Mouse (Mus musculus) hindbrain, embryonic 13.5 days (tissue): ENCODE data around the gene Celf2. TPM values are rescaled to one million over a fixed set of nuclear protein-coding genes. Genes with fewer than 3 reads are reported as not detected.

Experiments used
- ATAC-seq: fragments of 200-750 bp; cut with Nextera tagmentation; 2 replicates; pipeline ENCODE4 v1.8.0; 2017; ENCODE audit warnings: moderate TSS enrichment; ENCODE audit not compliant: low FRiP score
- H3K27ac ChIP-seq: fragments of 300-500 bp; sonication (generic); 2 replicates; pipeline ENCODE4 v1.5.1; 2015; ENCODE audit warnings: inconsistent platforms, mild to moderate bottlenecking, moderate library complexity
- H3K27me3 ChIP-seq: fragments of 300-500 bp; sonication (generic); 2 replicates; pipeline ENCODE4 v1.6.1; 2015; ENCODE audit warnings: mild to moderate bottlenecking, inconsistent platforms
- H3K36me3 ChIP-seq: fragments of 300-500 bp; sonication (generic); 2 replicates; pipeline ENCODE4 v1.6.1; 2015; ENCODE audit warnings: mild to moderate bottlenecking, inconsistent platforms
- H3K4me1 ChIP-seq: fragments of 300-500 bp; sonication (generic); replicated peaks from 2 replicates; pipeline ENCODE4 v1.6.1; 2015; ENCODE audit warnings: inconsistent platforms
- H3K4me2 ChIP-seq: fragments of 300-500 bp; sonication (generic); 2 replicates; pipeline ENCODE4 v1.6.1; 2015; ENCODE audit warnings: inconsistent platforms, mild to moderate bottlenecking, moderate library complexity
- H3K4me3 ChIP-seq: fragments of 300-500 bp; sonication (generic); 2 replicates; pipeline ENCODE4 v1.5.1; 2015; ENCODE audit warnings: mild to moderate bottlenecking, inconsistent platforms
- H3K9ac ChIP-seq: fragments of 300-500 bp; sonication (generic); 2 replicates; pipeline ENCODE4 v1.6.1; 2015; ENCODE audit warnings: mild to moderate bottlenecking, inconsistent platforms
- H3K9me3 ChIP-seq: fragments of 300-500 bp; sonication (generic); 2 replicates; pipeline ENCODE4 v1.6.1; 2016; ENCODE audit warnings: inconsistent platforms
- WGBS: fragments of 180-500 bp; shearing (Covaris S2); methylation state at CpG from one replicate; pipeline ENCODE4 v1.1.7; 2015; 5-methylcytosine and 5-hydroxymethylcytosine counted together
- polyA plus RNA-seq: library from polyadenylated mRNA; unstranded; fragments of >200 nt; fragmentation: Nextera tagmentation; extraction: Ambion mirVana; gene quantifications from 2 replicates; pipeline ENCODE4 v1.2.1, GENCODE M21; 2015

Celf2 gene
- polyA plus RNA-seq, 1 experiment from 2014 or later = 164 TPM

DNA sequence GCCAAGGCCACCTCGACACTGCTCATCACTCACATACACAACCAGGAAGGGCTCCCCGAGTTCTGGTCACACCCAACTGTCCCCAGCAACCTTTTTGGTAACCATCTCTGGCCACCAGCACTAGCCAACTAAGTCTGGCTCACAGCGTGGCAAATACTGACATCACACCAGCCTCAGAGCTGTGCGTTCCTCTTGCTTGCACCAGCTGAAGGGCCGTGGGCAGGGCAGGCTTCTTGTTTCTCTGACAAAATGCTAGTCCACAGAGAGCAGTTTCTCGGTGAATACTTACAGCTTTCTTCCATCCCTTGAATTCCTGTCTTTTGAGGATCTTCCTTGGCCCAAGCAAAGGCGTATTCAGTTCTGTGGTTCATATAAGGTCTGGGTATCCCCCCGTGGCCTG is 565.7 kb downstream of the Celf2 start:
- 0 out of 2 replicates have a peak overlapping the region, but pooled peaks have one; percentile 30 for H3K27ac ChIP-seq
- WGBS = 83% methylated on average over 8 of the region's 8 CpGs
- H3K9ac ChIP-seq = no peak overlapping the region
- H3K27me3 ChIP-seq = no peaks in the 10 kb centered on the region
- peaks cover 18% of the 10 kb centered on the region for H3K4me1 ChIP-seq
- no peaks in the 10 kb centered on the region for H3K9me3 ChIP-seq
- H3K4me3 ChIP-seq = no peak overlapping the region
- H3K4me2 ChIP-seq = no peak overlapping the region
- no peaks in the 10 kb centered on the region for H3K36me3 ChIP-seq
- ATAC-seq = no peak

- no peak overlapping the region for H3K4me2 ChIP-seq
- H3K4me3 ChIP-seq = no peak overlapping the region
- peaks cover 18% of the 10 kb centered on the region for H3K4me1 ChIP-seq
- H3K36me3 ChIP-seq = no peaks in the 10 kb centered on the region
- peak overlapping the region; percentile 30; the same call in 1 of the 2 replicates for H3K27ac ChIP-seq
- H3K27me3 ChIP-seq = no peaks in the 10 kb centered on the region
- H3K9ac ChIP-seq = 0 out of 2 replicates have a peak overlapping the region, but pooled peaks have one; percentile 8
- WGBS = 38% methylated on average over 2 of the region's 2 CpGs
- H3K9me3 ChIP-seq = no peaks in the 10 kb centered on the region
- ATAC-seq = peak; percentile 72
These were observed 566.5 kb downstream of the Celf2 start for GRCm38 (mm10) chr2:6942635-6943390.

- ATAC-seq = no peak
- 91% methylated on average over 2 of the region's 2 CpGs for WGBS
- H3K4me1 ChIP-seq = peaks cover 18% of the 10 kb centered on the region
- no peaks in the 10 kb centered on the region for H3K9me3 ChIP-seq
- H3K4me2 ChIP-seq = no peak overlapping the region
- H3K36me3 ChIP-seq = no peaks in the 10 kb centered on the region
- no peaks in the 10 kb centered on the region for H3K27me3 ChIP-seq
- no peak overlapping the region for H3K4me3 ChIP-seq
- H3K9ac ChIP-seq = no peak overlapping the region
- H3K27ac ChIP-seq = no peak overlapping the region
These were observed 570.2 kb downstream of the Celf2 start for GRCm38 (mm10) chr2:6939143-6939542.

- no peak for ATAC-seq
- Histone ChIP-seq H3K9ac (no peak overlapping the region), H3K4me1 (peaks cover 7% of the 10 kb centered on the region; the same call in 1 of the 2 replicates), H3K36me3 (no peaks in the 10 kb centered on the region), H3K9me3 (no peaks in the 10 kb centered on the region), H3K27me3 (no peaks in the 10 kb centered on the region), H3K4me2 (peak overlapping the region; percentile 8; the same call in 1 of the 2 replicates), H3K27ac (peak overlapping the region; percentile 23; the same call in 1 of the 2 replicates), H3K4me3 (no peak overlapping the region)
- WGBS = 56% methylated on average over 12 of the region's 12 CpGs
These were observed 576.2 kb downstream of the Celf2 start for GRCm38 (mm10) chr2:6933130-6933529.

DNA sequence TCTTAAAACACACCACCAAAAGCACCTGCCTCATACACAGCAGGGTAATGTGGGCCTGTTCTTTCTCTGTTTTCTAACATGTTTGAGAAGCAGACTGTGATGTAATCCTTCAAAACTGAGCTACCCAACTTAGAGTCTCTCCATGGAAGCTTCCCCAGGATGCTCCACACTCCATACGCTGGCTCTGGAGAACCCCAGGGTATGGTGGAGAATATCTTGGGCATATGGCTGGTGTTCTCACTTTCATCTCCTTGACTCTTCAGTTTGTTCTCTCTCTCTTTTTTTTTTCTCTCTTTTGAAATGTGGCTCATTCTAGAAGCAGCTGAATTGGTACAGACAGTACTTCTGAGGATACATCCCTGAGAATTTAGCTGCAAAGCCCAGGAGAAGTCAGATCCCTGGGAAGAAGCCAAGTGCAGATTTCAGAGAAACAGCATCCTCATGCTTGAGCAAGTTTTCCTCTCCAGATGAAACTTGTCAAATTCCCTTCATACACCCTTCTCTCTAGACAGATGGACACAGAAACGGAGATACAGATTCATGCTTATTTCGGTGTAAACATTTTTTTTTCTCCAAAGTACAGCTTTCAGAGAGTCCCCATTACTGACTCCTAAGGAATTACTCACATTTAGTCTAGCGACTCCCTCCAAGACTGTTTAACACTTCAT is 581.5 kb downstream of the Celf2 start:
- Histone ChIP-seq H3K36me3 (no peaks in the 10 kb centered on the region), H3K9ac (no peak overlapping the region), H3K4me1 (no peaks in the 10 kb centered on the region), H3K9me3 (no peaks in the 10 kb centered on the region), H3K27ac (no peak overlapping the region), H3K27me3 (no peaks in the 10 kb centered on the region), H3K4me3 (no peak overlapping the region), H3K4me2 (no peak overlapping the region)
- WGBS = 94% methylated on average over 4 of the region's 4 CpGs
- ATAC-seq = no peak

DNA sequence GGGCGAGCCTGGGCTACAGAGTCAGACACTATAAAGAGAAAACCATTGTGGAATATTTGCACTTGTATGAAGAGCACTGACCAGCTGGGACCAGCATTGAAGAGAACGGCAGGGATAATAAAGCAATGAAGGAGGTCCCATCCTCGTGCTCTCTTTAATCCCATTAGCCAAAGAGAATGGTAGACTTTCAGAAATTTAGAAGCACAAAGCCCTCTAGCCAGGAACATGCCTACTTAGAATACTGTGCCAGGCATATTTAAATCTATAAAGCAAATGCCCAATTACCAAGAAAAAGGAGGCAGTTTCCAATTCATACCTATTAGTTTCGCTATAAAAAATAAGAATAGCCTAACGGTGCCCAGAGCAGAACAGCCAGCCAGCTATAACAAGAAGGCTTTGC is 583.9 kb downstream of the Celf2 start:
- no peak overlapping the region for H3K9ac ChIP-seq
- no peaks in the 10 kb centered on the region for H3K9me3 ChIP-seq
- H3K27me3 ChIP-seq = no peaks in the 10 kb centered on the region
- H3K4me3 ChIP-seq = no peak overlapping the region
- H3K4me2 ChIP-seq = no peak overlapping the region
- H3K4me1 ChIP-seq = no peaks in the 10 kb centered on the region
- H3K36me3 ChIP-seq = no peaks in the 10 kb centered on the region
- WGBS = 59% methylated on average over 5 of the region's 5 CpGs
- no peak overlapping the region for H3K27ac ChIP-seq
- ATAC-seq = no peak

- no peaks in the 10 kb centered on the region for H3K36me3 ChIP-seq
- 79% methylated on average over 15 of the region's 15 CpGs for WGBS
- no peak for ATAC-seq
- no peak overlapping the region for H3K27ac ChIP-seq
- H3K4me3 ChIP-seq = no peak overlapping the region
- H3K4me1 ChIP-seq = 0 out of 2 replicates have a peak, but pooled peaks cover 3% of the 10 kb centered on the region
- no peak overlapping the region for H3K4me2 ChIP-seq
- H3K27me3 ChIP-seq = no peaks in the 10 kb centered on the region
- no peak overlapping the region for H3K9ac ChIP-seq
- no peaks in the 10 kb centered on the region for H3K9me3 ChIP-seq
These were observed 585.5 kb downstream of the Celf2 start for GRCm38 (mm10) chr2:6923738-6924474.

DNA sequence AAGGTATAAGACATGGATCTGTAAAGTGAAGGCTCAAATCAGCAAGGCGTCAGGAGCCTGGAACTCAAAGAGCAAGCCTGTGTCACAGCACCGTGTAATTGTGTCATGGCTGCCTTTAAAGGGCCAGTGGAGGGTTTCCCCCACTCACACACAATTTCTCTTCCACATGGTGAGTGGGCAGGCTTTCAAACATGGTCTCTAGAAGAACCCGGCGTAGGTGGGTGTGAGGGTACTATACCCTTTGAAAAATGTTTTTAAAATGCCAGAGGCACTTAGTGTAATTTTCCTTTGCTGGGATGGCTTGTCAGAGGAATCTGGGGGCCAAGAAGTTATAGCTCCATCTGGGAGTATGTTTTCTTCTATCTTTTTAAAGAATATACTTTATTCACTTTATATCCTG is 594.0 kb downstream of the Celf2 start:
- no peaks in the 10 kb centered on the region for H3K27me3 ChIP-seq
- H3K4me1 ChIP-seq = 0 out of 2 replicates have a peak, but pooled peaks cover 7% of the 10 kb centered on the region
- no peak for ATAC-seq
- no peak overlapping the region for H3K9ac ChIP-seq
- no peaks in the 10 kb centered on the region for H3K36me3 ChIP-seq
- no peak overlapping the region for H3K4me2 ChIP-seq
- H3K4me3 ChIP-seq = no peak overlapping the region
- WGBS = 86% methylated on average over 4 of the region's 4 CpGs
- H3K9me3 ChIP-seq = no peaks in the 10 kb centered on the region
- no peak overlapping the region for H3K27ac ChIP-seq

GRCm38 (mm10) chr2:6913315-6913714 is 596.0 kb downstream of the Celf2 start:
- Histone ChIP-seq H3K27ac (no peak overlapping the region), H3K9ac (no peak overlapping the region), H3K36me3 (no peaks in the 10 kb centered on the region), H3K27me3 (no peaks in the 10 kb centered on the region), H3K9me3 (no peaks in the 10 kb centered on the region), H3K4me1 (0 out of 2 replicates have a peak, but pooled peaks cover 4% of the 10 kb centered on the region), H3K4me3 (no peak overlapping the region), H3K4me2 (no peak overlapping the region)
- ATAC-seq = no peak
- 87% methylated on average over 10 of the region's 10 CpGs for WGBS

- H3K4me2 ChIP-seq = no peak overlapping the region
- H3K27ac ChIP-seq = no peak overlapping the region
- WGBS = 43% methylated on average over 7 of the region's 7 CpGs
- no peaks in the 10 kb centered on the region for H3K9me3 ChIP-seq
- H3K4me3 ChIP-seq = no peak overlapping the region
- H3K27me3 ChIP-seq = no peaks in the 10 kb centered on the region
- H3K36me3 ChIP-seq = no peaks in the 10 kb centered on the region
- no peak overlapping the region for H3K9ac ChIP-seq
- 0 out of 2 replicates have a peak, but pooled peaks cover 4% of the 10 kb centered on the region for H3K4me1 ChIP-seq
- ATAC-seq = no peak
These were observed 597.4 kb downstream of the Celf2 start for GRCm38 (mm10) chr2:6911932-6912331.

- H3K4me1 ChIP-seq = 0 out of 2 replicates have a peak, but pooled peaks cover 4% of the 10 kb centered on the region
- H3K4me2 ChIP-seq = no peak overlapping the region
- no peaks in the 10 kb centered on the region for H3K9me3 ChIP-seq
- no peak overlapping the region for H3K4me3 ChIP-seq
- no peak overlapping the region for H3K27ac ChIP-seq
- no peaks in the 10 kb centered on the region for H3K36me3 ChIP-seq
- H3K9ac ChIP-seq = no peak overlapping the region
- WGBS = 78% methylated on average over 7 of the region's 7 CpGs
- no peaks in the 10 kb centered on the region for H3K27me3 ChIP-seq
- ATAC-seq = no peak
These were observed 599.4 kb downstream of the Celf2 start for GRCm38 (mm10) chr2:6909921-6910320.

- Histone ChIP-seq H3K27me3 (no peaks in the 10 kb centered on the region), H3K4me2 (no peak overlapping the region), H3K9me3 (no peaks in the 10 kb centered on the region), H3K9ac (no peak overlapping the region), H3K27ac (no peak overlapping the region), H3K36me3 (no peaks in the 10 kb centered on the region), H3K4me1 (peaks cover 5% of the 10 kb centered on the region), H3K4me3 (no peak overlapping the region)
- WGBS = 81% methylated on average over 3 of the region's 3 CpGs
- ATAC-seq = no peak
These were observed 605.0 kb downstream of the Celf2 start for GRCm38 (mm10) chr2:6904411-6904810.
